Mouse (Mus musculus) heart, adult 8-10 months (tissue): ENCODE measurements around the gene Cdc42se2. TPM values are rescaled to one million over a fixed set of nuclear protein-coding genes. Genes with fewer than 3 reads are reported as not detected.
A peak's percentile ranks its signal among the peaks of the same experiment; 100 is the strongest.

Experiments
- DNase-seq: peaks from one replicate; pipeline ENCODE4 v3.0.0; 2022; ENCODE audit warnings: low spot score
- total RNA-seq, 4 experiments: library from RNA; stranded (reverse); gene quantifications; 2 replicates each; pipeline ENCODE4 v1.2.4; 2022

Gene Cdc42se2
- total RNA-seq, 4 experiments from 2014 or later = 20.1 to 22.6 (median 21.7) TPM

DNA sequence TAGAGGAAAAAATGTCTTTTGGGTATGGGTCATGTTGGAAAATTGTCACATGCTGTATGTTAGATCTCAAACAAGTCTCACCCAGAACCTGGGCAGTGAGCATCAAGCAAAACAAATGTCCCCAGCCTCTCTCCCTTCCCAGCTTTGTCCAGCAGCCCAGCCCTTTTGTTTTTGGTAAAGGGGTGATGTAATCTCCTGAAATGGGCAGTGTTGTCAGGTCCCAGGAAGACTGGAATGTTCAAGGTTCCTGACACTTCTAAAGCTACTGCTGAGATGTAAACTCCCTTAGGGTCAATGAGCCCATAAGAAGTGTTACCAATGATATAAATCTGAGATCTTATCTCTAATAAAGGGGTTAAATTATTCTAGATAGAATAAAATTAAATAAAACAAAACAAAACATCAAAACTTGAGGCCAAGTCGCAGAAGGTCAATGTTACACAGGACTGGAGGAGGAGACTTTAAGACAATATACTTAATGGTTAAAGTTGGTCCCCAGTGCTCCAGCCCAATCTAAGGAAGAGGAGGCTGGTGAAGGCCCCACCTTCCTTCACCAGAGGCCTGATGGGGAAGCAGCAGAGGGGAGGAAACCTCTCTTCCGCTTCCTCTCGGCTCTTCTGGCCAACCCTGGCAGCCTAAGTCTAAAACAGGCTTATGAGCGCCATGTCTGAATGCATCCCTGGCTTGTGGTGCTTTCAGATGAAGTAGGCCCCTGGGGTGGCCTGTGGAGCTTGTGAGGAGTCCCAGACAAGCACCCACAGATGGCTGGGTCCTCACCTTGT is 76.8 kb downstream of the Cdc42se2 start:
- DNase-seq = no peak

DNA sequence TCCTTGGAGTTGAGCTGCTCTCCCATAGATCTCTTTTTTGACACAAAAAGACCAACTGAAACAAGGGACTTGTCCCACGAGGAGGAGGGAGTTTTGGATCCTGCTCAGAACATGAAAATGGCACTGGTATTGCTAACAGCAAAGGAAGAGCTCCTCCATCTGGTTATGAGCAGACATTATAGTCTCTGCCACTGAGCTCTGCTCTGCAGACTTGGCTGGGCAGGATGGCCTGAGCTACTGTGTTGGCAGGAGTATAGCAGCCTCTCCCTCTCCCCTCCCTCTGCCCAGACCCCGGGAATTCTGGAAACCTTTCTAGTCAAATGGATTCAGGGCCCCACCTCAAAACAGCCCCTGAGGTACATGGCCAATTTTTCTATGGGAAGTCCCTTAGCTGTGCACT is 77.8 kb downstream of the Cdc42se2 start:
- no peak for DNase-seq

DNA sequence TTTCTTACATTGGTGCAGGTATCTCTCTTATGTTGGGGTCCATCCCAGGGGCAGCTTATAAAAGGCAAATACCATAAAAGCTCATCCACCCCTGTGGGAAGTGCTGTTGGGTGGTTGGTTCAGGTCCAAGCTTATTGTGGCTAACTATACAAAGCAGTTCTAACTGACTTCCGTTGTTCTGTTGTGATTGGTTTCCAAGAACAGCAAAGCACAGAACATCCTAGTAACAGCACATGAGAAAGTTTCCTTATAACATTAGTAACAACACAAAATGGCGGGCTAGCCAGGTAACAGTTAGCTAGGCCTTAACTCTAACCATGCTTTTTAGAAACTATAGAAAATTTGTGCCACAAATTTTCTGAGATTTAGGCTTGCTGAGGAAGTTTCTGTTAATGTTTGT is 79.3 kb downstream of the Cdc42se2 start:
- no peak for DNase-seq

DNA sequence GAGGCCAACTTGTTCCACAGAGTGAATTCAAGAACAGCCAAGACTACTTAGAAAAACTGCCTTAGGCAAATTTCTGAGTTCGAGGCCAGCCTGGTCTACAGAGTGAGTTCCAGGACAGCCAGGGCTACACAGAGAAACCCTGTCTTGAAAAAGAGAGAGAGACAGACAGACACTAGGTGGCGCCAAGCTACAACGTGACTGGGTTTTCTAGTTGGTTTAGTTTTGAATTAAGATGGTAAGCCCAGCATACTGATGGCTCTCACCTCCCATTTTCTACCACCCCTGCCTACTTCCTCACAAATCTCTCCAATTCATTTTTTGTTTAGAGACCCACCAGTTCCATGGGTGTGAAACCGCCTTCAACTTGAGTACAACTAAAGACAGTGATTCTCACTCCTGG is 84.2 kb downstream of the Cdc42se2 start:
- DNase-seq = peak; percentile 81

DNA sequence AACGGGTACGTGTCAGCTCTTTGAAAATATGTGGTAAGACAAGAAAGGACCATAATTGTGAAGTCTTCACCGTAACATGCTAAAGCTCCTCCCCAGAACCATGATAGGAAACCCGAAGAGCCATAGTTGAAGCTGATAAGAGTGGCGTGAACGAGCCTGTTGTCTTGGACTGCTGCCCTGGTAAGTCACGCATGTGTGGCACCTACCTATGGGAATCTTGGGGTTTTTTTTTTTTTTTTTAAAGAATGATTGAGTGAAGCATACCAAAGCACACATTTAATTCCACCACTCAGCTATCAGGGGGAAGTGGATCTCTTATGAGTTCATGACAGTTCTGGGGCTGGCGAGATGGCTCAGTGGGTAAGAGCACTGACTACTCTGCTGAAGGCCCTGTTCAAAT is 85.6 kb downstream of the Cdc42se2 start:
- DNase-seq = no peak

DNA sequence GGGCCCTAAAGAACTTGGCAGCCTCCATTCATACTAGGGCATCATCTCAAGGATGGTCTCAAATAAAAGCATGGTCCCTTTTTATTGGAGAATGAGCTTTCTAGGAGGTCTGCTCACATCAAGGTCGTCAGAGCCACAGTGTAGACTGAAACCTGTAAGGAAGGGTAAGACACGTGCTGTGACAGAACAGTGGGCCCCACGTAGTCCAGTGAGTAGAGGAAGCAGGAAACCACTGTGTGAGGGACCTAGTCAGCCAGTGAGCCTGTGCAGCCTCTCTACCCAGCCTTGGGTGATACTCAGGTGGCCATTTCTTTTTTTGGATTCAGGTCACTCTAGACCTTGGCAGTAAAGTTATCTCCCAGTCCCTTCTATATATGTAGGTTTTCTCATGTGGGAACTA is 87.5 kb downstream of the Cdc42se2 start:
- no peak for DNase-seq

DNA sequence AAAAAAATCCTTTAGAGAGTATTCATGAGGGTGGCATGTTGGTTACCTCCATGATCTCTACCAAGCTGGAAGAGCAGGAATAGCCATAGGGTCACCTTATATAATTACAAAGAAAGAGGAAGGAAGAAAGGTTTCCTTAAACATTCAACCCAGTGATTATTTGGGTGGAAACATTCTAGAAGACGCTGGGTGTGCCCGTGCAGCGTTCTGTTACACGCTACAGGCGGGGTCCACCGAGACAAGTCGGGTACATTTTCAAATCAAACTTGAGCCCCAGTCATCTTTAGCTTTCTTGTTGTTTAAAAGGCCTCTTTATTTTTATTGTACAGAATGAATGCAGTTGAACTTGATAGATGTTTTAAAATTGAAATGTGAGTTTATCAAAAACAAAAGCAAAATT is 88.8 kb downstream of the Cdc42se2 start:
- DNase-seq = no peak

DNA sequence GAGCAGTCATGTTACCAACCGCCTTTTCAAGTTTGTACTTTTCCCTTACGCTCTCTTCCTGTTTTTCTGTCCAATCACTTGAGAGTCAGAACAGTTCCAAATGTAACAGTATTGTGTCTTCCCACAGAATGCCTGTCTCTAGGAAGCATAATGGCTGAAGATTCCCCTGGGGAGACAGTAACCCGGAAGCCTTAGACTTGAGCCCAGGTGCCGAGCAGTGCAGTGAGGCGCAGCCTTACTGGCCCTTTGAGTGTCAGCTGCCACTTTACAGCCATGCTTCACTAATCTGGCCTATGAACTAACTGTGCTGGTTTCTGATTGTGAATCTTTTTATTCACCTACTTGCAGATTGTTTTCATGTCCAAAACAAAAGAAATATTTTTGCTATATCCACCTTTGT is 89.9 kb downstream of the Cdc42se2 start:
- no peak for DNase-seq

DNA sequence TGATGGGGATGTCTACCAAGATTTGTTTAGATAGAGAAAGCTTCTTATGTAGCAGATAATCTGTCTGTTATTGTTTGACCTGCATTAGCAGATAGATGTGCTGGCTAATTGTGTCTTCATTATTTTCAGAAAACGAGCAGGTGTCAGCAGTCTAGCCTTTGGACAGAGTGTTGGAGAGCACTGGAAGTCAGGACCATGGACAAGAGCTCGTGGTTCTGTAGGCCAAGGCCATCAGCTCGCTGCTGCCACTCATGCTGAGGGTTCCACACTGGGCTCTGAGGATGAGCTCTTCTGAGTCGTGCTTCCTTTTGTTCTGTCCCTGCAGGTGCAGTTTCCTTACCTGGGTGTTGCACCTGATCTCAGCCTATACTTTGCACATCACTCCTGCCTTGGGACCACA is 91.5 kb downstream of the Cdc42se2 start:
- DNase-seq = no peak

DNA sequence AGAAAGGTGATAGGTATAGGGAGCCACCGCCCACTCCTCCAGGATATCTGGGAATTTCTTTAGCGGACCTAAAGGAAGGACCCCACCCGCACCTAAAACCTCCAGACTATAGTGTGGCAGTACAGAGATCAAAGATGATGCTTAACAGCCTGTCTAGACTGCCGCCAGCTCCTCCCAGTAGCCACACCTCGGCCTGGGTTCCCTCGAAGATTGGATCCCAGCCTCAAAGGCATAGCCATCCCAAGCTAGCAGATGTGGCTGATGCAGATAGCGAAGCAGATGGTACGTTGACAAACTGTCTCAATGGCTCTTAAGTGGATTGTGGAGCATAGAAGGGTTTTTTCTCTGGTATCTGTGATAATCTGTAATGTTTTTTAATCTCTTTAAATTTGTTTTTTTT is 93.2 kb downstream of the Cdc42se2 start:
- no peak for DNase-seq

DNA sequence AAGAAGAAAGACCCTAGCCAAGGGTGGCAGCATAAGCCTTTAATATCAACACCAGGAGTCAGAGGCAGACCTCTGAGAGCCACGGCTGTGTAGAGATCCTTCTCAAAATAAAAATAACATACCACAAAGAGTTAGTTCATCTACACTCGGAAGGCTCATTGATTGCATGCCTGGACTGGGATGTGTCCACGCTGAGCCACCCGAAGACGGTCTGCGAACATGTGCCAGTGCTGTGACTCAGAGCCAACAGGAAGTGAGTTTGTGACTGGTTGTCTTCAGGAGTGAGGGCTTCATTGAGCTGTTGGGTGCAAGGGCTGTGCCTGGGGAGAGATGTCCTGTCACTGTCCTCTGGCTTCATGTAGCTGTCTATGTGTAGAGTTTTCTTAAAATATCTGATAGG is 93.8 kb downstream of the Cdc42se2 start:
- DNase-seq = no peak

DNA sequence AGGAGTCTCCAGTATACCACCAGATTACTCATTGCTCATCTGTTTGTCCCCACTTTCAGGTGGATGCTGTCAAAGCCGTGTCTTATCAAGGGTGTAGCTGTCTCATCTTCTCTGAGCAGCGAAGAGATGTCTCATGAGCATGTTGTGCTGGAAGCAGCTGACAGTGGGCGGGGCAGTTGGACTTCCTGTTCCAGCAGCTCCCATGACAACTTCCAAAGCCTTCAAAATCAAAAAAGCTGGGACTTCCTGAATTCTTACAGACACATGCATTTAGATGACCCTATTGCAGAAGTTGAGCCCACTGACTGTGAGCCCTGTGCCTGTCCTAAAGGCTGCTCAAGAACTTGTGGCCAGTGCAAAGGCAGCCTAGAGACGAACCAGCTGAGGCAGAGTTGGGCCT is 96.3 kb downstream of the Cdc42se2 start:
- DNase-seq = peak; percentile 74

DNA sequence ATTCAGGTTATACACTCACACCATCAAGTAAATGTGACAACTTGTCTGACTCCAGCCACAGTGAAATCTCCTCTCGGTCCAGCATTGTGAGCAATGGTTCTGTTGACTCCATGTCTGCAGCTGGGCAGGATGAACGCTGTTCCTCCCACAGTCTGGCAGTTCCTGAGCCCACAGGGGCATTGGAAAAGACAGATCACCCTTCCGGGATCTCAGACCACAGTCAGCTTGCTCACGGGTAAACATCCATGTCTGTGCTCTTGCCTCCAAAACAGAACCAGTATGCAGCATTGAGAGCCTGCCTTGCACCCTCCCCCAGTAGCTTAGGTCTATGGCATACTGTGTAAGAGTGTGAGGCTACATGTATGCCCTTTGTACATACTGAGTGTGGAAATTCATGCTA is 97.3 kb downstream of the Cdc42se2 start:
- DNase-seq = no peak

DNA sequence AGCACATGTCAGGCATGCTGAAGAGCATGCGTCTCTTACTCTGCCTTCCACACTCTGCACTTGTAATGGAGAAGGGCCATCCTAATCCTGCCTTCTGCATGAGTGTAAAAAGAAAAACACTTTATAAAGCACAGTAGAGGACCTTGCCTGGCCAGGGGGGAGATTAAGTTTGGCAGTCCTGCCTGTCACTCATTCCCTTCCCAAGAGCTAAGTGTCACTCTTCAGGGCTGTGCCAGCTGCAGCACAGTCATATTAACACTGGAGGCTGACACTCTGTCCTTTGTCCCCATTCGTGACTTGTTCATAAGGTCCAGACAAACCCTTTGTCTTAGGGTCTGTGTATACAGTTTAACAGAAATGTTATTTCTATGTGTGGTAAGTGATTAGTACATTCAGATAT is 102.6 kb downstream of the Cdc42se2 start:
- DNase-seq = no peak

DNA sequence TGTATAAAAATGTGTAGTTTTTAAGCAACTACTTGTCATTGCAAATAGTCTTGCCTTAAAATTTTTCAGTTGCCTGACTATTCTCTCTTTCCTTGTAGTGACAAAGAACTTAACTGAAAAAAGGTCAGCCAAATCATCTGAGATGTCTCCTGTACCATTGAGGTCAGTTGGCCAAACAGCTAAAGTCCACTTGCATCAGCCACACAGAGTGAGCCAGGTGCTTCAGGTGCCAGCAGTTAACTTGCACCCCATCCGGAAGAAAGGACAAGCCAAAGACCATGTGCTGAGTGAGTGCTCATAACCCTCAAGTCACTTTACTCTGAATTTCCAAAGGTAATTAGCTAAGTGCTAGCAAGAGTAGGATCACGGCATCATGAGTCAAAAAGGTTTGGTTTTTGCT is 108.3 kb downstream of the Cdc42se2 start:
- DNase-seq = no peak

DNA sequence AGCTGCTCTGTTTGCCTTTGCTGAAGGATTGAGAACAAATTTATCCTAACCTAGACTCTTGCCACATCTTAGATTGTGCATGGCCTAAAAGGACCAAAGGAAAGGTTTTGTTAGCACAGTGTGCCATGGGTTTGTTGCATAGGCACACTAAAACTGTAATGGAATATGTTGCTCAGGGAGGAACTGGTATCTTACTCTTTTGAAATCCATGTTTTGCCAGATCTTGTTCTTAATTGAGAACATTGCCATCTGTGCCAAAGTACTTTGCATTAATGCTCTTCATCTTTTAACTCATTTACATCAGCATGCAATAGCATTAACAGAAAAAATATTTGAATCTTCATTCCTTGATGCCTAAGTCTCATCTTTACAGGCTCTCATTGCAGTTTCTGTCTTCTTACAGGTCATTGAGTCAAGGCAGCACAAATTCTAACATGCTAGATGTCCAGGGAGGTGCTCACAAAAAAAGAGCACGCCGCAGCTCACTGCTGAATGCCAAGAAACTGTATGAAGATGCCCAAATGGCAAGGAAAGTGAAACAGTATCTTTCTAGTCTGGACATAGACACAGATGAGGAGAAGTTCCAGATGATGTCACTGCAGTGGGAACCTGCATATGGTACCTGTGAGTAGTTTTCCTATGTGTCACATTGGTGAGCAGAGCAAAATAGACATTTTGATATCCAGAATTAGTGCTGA is 111.5 kb downstream of the Cdc42se2 start:
- DNase-seq = no peak

DNA sequence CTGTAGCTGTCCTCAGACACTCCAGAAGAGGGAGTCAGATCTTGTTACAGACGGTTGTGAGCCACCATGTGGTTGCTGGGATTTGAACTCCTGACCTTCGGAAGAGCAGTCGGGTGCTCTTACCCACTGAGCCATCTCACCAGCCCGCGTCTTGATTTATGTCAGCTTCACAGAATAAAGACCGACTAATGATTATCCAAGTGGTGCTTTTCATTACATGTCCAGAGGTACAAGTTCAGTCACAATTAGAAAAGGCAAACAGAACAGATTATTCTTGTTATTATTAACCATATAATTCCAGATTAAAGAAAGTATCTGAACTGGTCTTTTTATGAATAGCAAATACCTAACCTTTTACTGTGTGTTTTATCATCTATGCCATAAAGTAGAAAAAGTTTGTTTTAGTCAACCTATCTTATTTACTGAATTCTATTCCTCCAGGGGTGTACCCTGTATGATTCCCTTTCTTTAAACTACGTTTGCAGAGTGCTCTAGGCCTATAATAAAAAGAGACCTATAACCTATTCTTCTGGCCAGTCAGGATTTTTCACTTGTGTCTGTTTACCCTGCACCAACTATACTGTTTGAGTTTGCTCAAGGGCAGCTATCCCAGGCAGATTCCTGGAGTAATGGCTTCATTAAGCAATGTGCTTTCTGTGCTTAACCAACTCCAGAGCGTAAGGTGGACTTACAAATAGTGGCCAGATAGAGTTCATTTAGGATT is 113.7 kb downstream of the Cdc42se2 start:
- no peak for DNase-seq

Other genes with a start within 250 kb of the Cdc42se2 start
- 10 to 100 TPM; 35.9 to 40.2 (median 39.3) TPM for gene Lyrm7, start 73.2 kb upstream of the Cdc42se2 start, total RNA-seq
- gene Hint1, start 78.7 kb upstream of the Cdc42se2 start, total RNA-seq = 100 to 1,000 TPM; 213 to 341 (median 275) TPM
- gene Gpx3, start 114.8 kb upstream of the Cdc42se2 start, total RNA-seq = 100 to 1,000 TPM; 188 to 354 (median 218) TPM
- 10 to 100 TPM; 30.7 to 41.6 (median 35.2) TPM for gene Tnip1, start 175.2 kb upstream of the Cdc42se2 start, total RNA-seq
- 100 to 1,000 TPM; 202 to 217 (median 212) TPM for gene Anxa6, start 245.8 kb upstream of the Cdc42se2 start, total RNA-seq